Mouse (Mus musculus) liver, embryonic 14.5 days (tissue): ENCODE measurements at regions not wholly inside any gene's neighbourhood (a gene's known extent, or its start where the extent isn't known, plus 50 kb on each side); places are given as distances from the start of the nearest gene placed in this dataset.

Experiments used
- CTCF ChIP-seq: IDR thresholded peaks from 2 replicates; pipeline ENCODE4 v1.5.1; 2016; ENCODE audit warnings: antibody characterized with exemption, low read depth, control low read depth
- EP300 ChIP-seq: IDR thresholded peaks from 2 replicates; pipeline ENCODE4 v1.6.1; 2016; ENCODE audit warnings: antibody characterized with exemption, low read depth

DNA sequence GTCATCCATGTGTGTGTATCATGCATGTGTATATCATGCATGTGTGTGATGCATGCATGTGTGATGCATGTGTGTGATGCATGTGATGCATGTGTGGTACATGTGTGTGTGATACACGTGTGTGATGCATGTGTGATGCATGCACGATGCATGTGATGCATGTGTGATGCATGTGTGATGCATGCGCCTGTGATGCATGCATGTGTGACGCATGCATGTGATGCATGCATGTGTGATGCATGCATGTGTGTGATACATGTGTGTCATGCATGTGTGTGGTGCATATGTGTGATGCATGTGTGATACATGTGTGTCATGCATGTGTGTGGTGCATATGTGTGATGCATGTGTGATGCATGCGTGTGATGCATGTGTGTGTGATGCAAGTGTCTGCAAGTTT lies 108.1 kb upstream of the Zfp217 start:
- TF ChIP-seq CTCF (0 out of 2 replicates have a peak, but pooled peaks have one; percentile 9), EP300 (no peak)
